Mouse (Mus musculus) left cerebral cortex, adult 9 months (tissue): ENCODE measurements around the gene Mrm3.

Experiments used
- DNase-seq, 2 experiments: peaks; one replicate each; pipeline ENCODE4 v3.0.0; 2022; ENCODE audit warnings: low spot score in 2 of 2

Gene Mrm3

GRCm38 (mm10) chr11:76252036-76252435 lies 8.5 kb downstream of the Mrm3 start:
- no peak for DNase-seq

- DNase-seq: peak in 1 of 2 experiments; percentile 88
These were observed 9.8 kb downstream of the Mrm3 start for GRCm38 (mm10) chr11:76253145-76253917.

GRCm38 (mm10) chr11:76253918-76254264 lies 10.4 kb downstream of the Mrm3 start:
- DNase-seq: no peak

GRCm38 (mm10) chr11:76255431-76256001 lies 12.0 kb downstream of the Mrm3 start:
- DNase-seq: peak; percentile 20 to 47

- no peak for DNase-seq
These were observed 12.6 kb downstream of the Mrm3 start for GRCm38 (mm10) chr11:76256129-76256528.

GRCm38 (mm10) chr11:76257386-76257785 lies 13.9 kb downstream of the Mrm3 start:
- DNase-seq: no peak

- DNase-seq: no peak
These were observed 15.0 kb downstream of the Mrm3 start for GRCm38 (mm10) chr11:76258511-76258910.

GRCm38 (mm10) chr11:76260208-76261050 lies 16.9 kb downstream of the Mrm3 start:
- no peak for DNase-seq

- DNase-seq: no peak
These were observed 17.7 kb downstream of the Mrm3 start for GRCm38 (mm10) chr11:76261224-76261623.

- no peak for DNase-seq
These were observed 19.3 kb downstream of the Mrm3 start for GRCm38 (mm10) chr11:76262611-76263351.

- DNase-seq: no peak
These were observed 24.0 kb downstream of the Mrm3 start for GRCm38 (mm10) chr11:76267550-76267949.

GRCm38 (mm10) chr11:76268001-76268459 lies 24.5 kb downstream of the Mrm3 start:
- DNase-seq: peak in 1 of 2 experiments; percentile 33

- no peak for DNase-seq
These were observed 25.1 kb downstream of the Mrm3 start for GRCm38 (mm10) chr11:76268521-76269065.

GRCm38 (mm10) chr11:76272440-76272839 lies 28.9 kb downstream of the Mrm3 start:
- peak in 1 of 2 experiments; percentile 33 for DNase-seq

GRCm38 (mm10) chr11:76278960-76279852 lies 35.7 kb downstream of the Mrm3 start:
- no peak for DNase-seq

GRCm38 (mm10) chr11:76279971-76280370 lies 36.5 kb downstream of the Mrm3 start:
- no peak for DNase-seq

GRCm38 (mm10) chr11:76283841-76284240 lies 40.3 kb downstream of the Mrm3 start:
- no peak for DNase-seq

GRCm38 (mm10) chr11:76285431-76286075 lies 42.0 kb downstream of the Mrm3 start:
- no peak for DNase-seq

GRCm38 (mm10) chr11:76286534-76287126 lies 43.1 kb downstream of the Mrm3 start:
- no peak for DNase-seq
